Mouse (Mus musculus) kidney, embryonic 16.5 days (tissue): ENCODE data around the gene Pgbd5. TPM values are rescaled to one million over a fixed set of nuclear protein-coding genes. Genes with fewer than 3 reads are reported as not detected.

ENCODE experiments used
- ATAC-seq: fragments of 200-750 bp; cut with Nextera tagmentation; 2 replicates; pipeline ENCODE4 v1.8.0; 2017; ENCODE audit warnings: moderate TSS enrichment; ENCODE audit not compliant: low FRiP score, low TSS enrichment
- H3K27ac ChIP-seq: fragments of 300-500 bp; sonication (generic); 2 replicates; pipeline ENCODE4 v1.5.1; 2014; ENCODE audit warnings: low read length
- H3K27me3 ChIP-seq: fragments of 300-500 bp; sonication (generic); 2 replicates; pipeline ENCODE4 v1.6.1; 2014; ENCODE audit warnings: low read length, control low read depth, mixed read lengths; ENCODE audit not compliant: insufficient read depth
- H3K36me3 ChIP-seq: fragments of 300-500 bp; sonication (generic); 2 replicates; pipeline ENCODE4 v1.6.1; 2014; ENCODE audit warnings: low read length, control low read depth, mixed read lengths; ENCODE audit not compliant: insufficient read depth
- H3K4me1 ChIP-seq: fragments of 300-500 bp; sonication (generic); 2 replicates; pipeline ENCODE4 v1.6.1; 2014; ENCODE audit warnings: low read length, control low read depth, mixed read lengths; ENCODE audit not compliant: insufficient read depth
- H3K4me2 ChIP-seq: fragments of 300-500 bp; sonication (generic); replicated peaks from 2 replicates; pipeline ENCODE4 v1.6.1; 2014; ENCODE audit warnings: low read depth, low read length
- H3K4me3 ChIP-seq: fragments of 300-500 bp; sonication (generic); 2 replicates; pipeline ENCODE4 v1.5.1; 2014; ENCODE audit warnings: mild to moderate bottlenecking, low read length
- H3K9ac ChIP-seq: fragments of 300-500 bp; sonication (generic); replicated peaks from 2 replicates; pipeline ENCODE4 v1.6.1; 2014; ENCODE audit warnings: low read length
- H3K9me3 ChIP-seq: fragments of 300-500 bp; sonication (generic); 2 replicates; pipeline ENCODE4 v1.6.1; 2016; ENCODE audit warnings: low read length, control low read depth
- whole genome bisulfite sequencing: fragments of 180-500 bp; shearing (Covaris S2); extraction: QIAGEN DNeasy Blood & Tissue Kit; methylation state at CpG from one replicate; pipeline ENCODE4 v1.1.7; 2014; 5-methylcytosine and 5-hydroxymethylcytosine counted together
- polyA plus RNA-seq: library from polyadenylated mRNA; unstranded; fragments of >200 nt; fragmentation: Nextera tagmentation; extraction: Ambion mirVana; gene quantifications from 2 replicates; pipeline ENCODE4 v1.2.1, GENCODE M21; 2015

Pgbd5 gene
- polyA plus RNA-seq, 1 experiment from 2014 or later: 0.55 TPM

GRCm38 (mm10) chr8:124340360-124341068, 98.9 kb downstream of the Pgbd5 start:
- peak overlapping the region; percentile 63; the same call in 1 of the 2 replicates for H3K27ac ChIP-seq
- WGBS: 47% methylated on average over 17 of the region's 17 CpGs

GRCm38 (mm10) chr8:124339742-124340141, 99.7 kb downstream of the Pgbd5 start:
- WGBS: 66% methylated on average over 3 of the region's 3 CpGs
- H3K4me3 ChIP-seq: no peak overlapping the region
- H3K27ac ChIP-seq: 0 out of 2 replicates have a peak overlapping the region, but pooled peaks have one; percentile 63
- no peak overlapping the region for H3K4me2 ChIP-seq
- H3K4me1 ChIP-seq: peaks cover 17% of the 10 kb centered on the region
- 0 out of 2 replicates have a peak, but pooled peaks have one; percentile 2 for ATAC-seq
- H3K27me3 ChIP-seq: no peaks in the 10 kb centered on the region
- H3K36me3 ChIP-seq: peaks cover 39% of the 10 kb centered on the region
- no peaks in the 10 kb centered on the region for H3K9me3 ChIP-seq
- 0 out of 2 replicates have a peak overlapping the region, but pooled peaks have one; percentile 12 for H3K9ac ChIP-seq

More at GRCm38 (mm10) chr8:124340360-124341068, 98.9 kb downstream of the Pgbd5 start:
- H3K36me3 ChIP-seq: peaks cover 45% of the 10 kb centered on the region
- 0 out of 2 replicates have a peak overlapping the region, but pooled peaks have one; percentile 12 for H3K9ac ChIP-seq
- H3K9me3 ChIP-seq: no peaks in the 10 kb centered on the region
- no peak overlapping the region for H3K4me2 ChIP-seq
- H3K27me3 ChIP-seq: no peaks in the 10 kb centered on the region
- H3K4me3 ChIP-seq: no peak overlapping the region
- ATAC-seq: peak; percentile 92
- peaks cover 17% of the 10 kb centered on the region for H3K4me1 ChIP-seq

GRCm38 (mm10) chr8:124336302-124336701, 103.2 kb downstream of the Pgbd5 start:
- Histone ChIP-seq H3K9me3 (no peaks in the 10 kb centered on the region), H3K4me2 (no peak overlapping the region), H3K27me3 (no peaks in the 10 kb centered on the region), H3K4me1 (peaks cover 17% of the 10 kb centered on the region), H3K9ac (no peak overlapping the region), H3K4me3 (no peak overlapping the region), H3K27ac (no peak overlapping the region), H3K36me3 (peaks cover 28% of the 10 kb centered on the region)
- 94% methylated on average over 13 of the region's 13 CpGs for WGBS
- ATAC-seq: no peak

GRCm38 (mm10) chr8:124331706-124332105, 107.8 kb downstream of the Pgbd5 start:
- H3K27ac ChIP-seq: no peak overlapping the region
- ATAC-seq: no peak; the same call in 1 of the 2 replicates
- 61% methylated on average over 11 of the region's 11 CpGs for WGBS
- no peak overlapping the region for H3K4me3 ChIP-seq
- no peak overlapping the region for H3K9ac ChIP-seq
- H3K4me2 ChIP-seq: no peak overlapping the region
- H3K36me3 ChIP-seq: peaks cover 29% of the 10 kb centered on the region; the same call in 1 of the 2 replicates
- no peaks in the 10 kb centered on the region for H3K4me1 ChIP-seq
- H3K9me3 ChIP-seq: no peaks in the 10 kb centered on the region
- H3K27me3 ChIP-seq: no peaks in the 10 kb centered on the region

GRCm38 (mm10) chr8:124331094-124331493, 108.4 kb downstream of the Pgbd5 start:
- H3K27ac ChIP-seq: no peak overlapping the region
- no peaks in the 10 kb centered on the region for H3K27me3 ChIP-seq
- H3K4me1 ChIP-seq: no peaks in the 10 kb centered on the region
- no peak overlapping the region for H3K9ac ChIP-seq
- WGBS: 85% methylated on average over 3 of the region's 3 CpGs
- no peak overlapping the region for H3K4me3 ChIP-seq
- H3K36me3 ChIP-seq: peaks cover 25% of the 10 kb centered on the region; the same call in 1 of the 2 replicates
- H3K4me2 ChIP-seq: no peak overlapping the region
- no peak for ATAC-seq
- H3K9me3 ChIP-seq: no peaks in the 10 kb centered on the region

- no peak for ATAC-seq
- no peak overlapping the region for H3K4me2 ChIP-seq
- WGBS: 88% methylated on average over 2 of the region's 3 CpGs
- H3K9me3 ChIP-seq: no peaks in the 10 kb centered on the region
- H3K27me3 ChIP-seq: no peaks in the 10 kb centered on the region
- no peak overlapping the region for H3K9ac ChIP-seq
- H3K4me1 ChIP-seq: no peaks in the 10 kb centered on the region
- no peak overlapping the region for H3K27ac ChIP-seq
- H3K36me3 ChIP-seq: peaks cover 28% of the 10 kb centered on the region; the same call in 1 of the 2 replicates
- no peak overlapping the region for H3K4me3 ChIP-seq
These were observed 109.0 kb downstream of the Pgbd5 start for GRCm38 (mm10) chr8:124330433-124330832.

- no peak overlapping the region for H3K9ac ChIP-seq
- H3K9me3 ChIP-seq: no peaks in the 10 kb centered on the region
- no peak overlapping the region for H3K4me2 ChIP-seq
- H3K4me1 ChIP-seq: no peaks in the 10 kb centered on the region
- H3K27ac ChIP-seq: no peak overlapping the region
- H3K4me3 ChIP-seq: no peak overlapping the region
- no peak for ATAC-seq
- H3K27me3 ChIP-seq: no peaks in the 10 kb centered on the region
- WGBS: 76% methylated on average over 7 of the region's 10 CpGs
- peaks cover 28% of the 10 kb centered on the region; the same call in 1 of the 2 replicates for H3K36me3 ChIP-seq
These were observed 109.8 kb downstream of the Pgbd5 start for GRCm38 (mm10) chr8:124329690-124330089.

- no peaks in the 10 kb centered on the region for H3K9me3 ChIP-seq
- no peak for ATAC-seq
- H3K36me3 ChIP-seq: peaks cover 32% of the 10 kb centered on the region
- H3K4me2 ChIP-seq: no peak overlapping the region
- 87% methylated on average over 7 of the region's 7 CpGs for WGBS
- H3K27me3 ChIP-seq: no peaks in the 10 kb centered on the region
- no peaks in the 10 kb centered on the region for H3K4me1 ChIP-seq
- no peak overlapping the region for H3K4me3 ChIP-seq
- no peak overlapping the region for H3K27ac ChIP-seq
- no peak overlapping the region for H3K9ac ChIP-seq
These were observed 111.2 kb downstream of the Pgbd5 start for GRCm38 (mm10) chr8:124328259-124328658.

GRCm38 (mm10) chr8:124323356-124323755, 116.1 kb downstream of the Pgbd5 start:
- H3K36me3 ChIP-seq: peaks cover 25% of the 10 kb centered on the region
- H3K4me1 ChIP-seq: no peaks in the 10 kb centered on the region; the same call in 1 of the 2 replicates
- H3K4me2 ChIP-seq: no peak overlapping the region
- no peaks in the 10 kb centered on the region for H3K27me3 ChIP-seq
- no peak overlapping the region for H3K9ac ChIP-seq
- no peaks in the 10 kb centered on the region for H3K9me3 ChIP-seq
- 89% methylated on average over 14 of the region's 14 CpGs for whole genome bisulfite sequencing
- H3K4me3 ChIP-seq: no peak overlapping the region
- no peak overlapping the region for H3K27ac ChIP-seq
- ATAC-seq: no peak

GRCm38 (mm10) chr8:124321227-124321840, 118.1 kb downstream of the Pgbd5 start:
- ATAC-seq: no peak
- 57% methylated on average over 12 of the region's 12 CpGs for WGBS
- Histone ChIP-seq H3K27me3 (no peaks in the 10 kb centered on the region), H3K4me1 (peaks cover 9% of the 10 kb centered on the region), H3K4me2 (no peak overlapping the region), H3K9me3 (no peaks in the 10 kb centered on the region), H3K4me3 (no peak overlapping the region), H3K36me3 (peaks cover 17% of the 10 kb centered on the region), H3K9ac (no peak overlapping the region), H3K27ac (no peak overlapping the region; the same call in 1 of the 2 replicates)
